Mouse (Mus musculus) kidney, adult 2 months (tissue): ENCODE results near the gene Cdk15. TPM values are rescaled to one million over a fixed set of nuclear protein-coding genes. Genes with fewer than 3 reads are reported as not detected.

Experiments
- DNase-seq: peaks from one replicate; pipeline ENCODE4 v3.0.0; 2021
- H3K27ac ChIP-seq: fragments of 200-500 bp; 2 replicates; pipeline ENCODE4 v1.5.1; 2012; ENCODE audit warnings: low read depth, low read length, control low read depth, inconsistent platforms; ENCODE audit not compliant: insufficient read depth
- H3K27me3 ChIP-seq: fragments of 200-500 bp; replicated peaks from 2 replicates; pipeline ENCODE4 v1.6.1; 2012; ENCODE audit warnings: mild to moderate bottlenecking, moderate library complexity, low read length, inconsistent platforms; ENCODE audit not compliant: control insufficient read depth, insufficient read depth
- H3K36me3 ChIP-seq: fragments of 200-500 bp; 2 replicates; pipeline ENCODE4 v1.6.1; 2012; ENCODE audit warnings: mild to moderate bottlenecking, moderate library complexity, low read length, inconsistent platforms; ENCODE audit not compliant: control insufficient read depth, insufficient read depth
- H3K4me1 ChIP-seq: fragments of 200-500 bp; 2 replicates; pipeline ENCODE4 v1.6.1; 2011; ENCODE audit warnings: low read length; ENCODE audit not compliant: control insufficient read depth, insufficient read depth
- H3K4me3 ChIP-seq: fragments of 200-500 bp; 2 replicates; pipeline ENCODE4 v1.5.1; 2011; ENCODE audit warnings: mild to moderate bottlenecking, low read depth, low read length, control low read depth; ENCODE audit not compliant: insufficient read depth
- CTCF ChIP-seq: fragments of 200-500 bp; conservative IDR thresholded peaks from 2 replicates; pipeline ENCODE4 v1.5.1; 2011; ENCODE audit warnings: low read depth, mild to moderate bottlenecking, control low read depth, low read length, moderate library complexity, mixed read lengths; ENCODE audit not compliant: insufficient read depth, insufficient read length
- POLR2A ChIP-seq: fragments of 200-500 bp; IDR thresholded peaks from one replicate; pipeline ENCODE4 v1.6.1; 2011; ENCODE audit warnings: low read depth, low read length, control low read depth
- WGBS: fragments of 180-500 bp; shearing (Covaris S2); methylation state at CpG from one replicate; pipeline ENCODE4 v1.1.7; 2018; 5-methylcytosine and 5-hydroxymethylcytosine counted together
- polyA plus RNA-seq: library from polyadenylated mRNA; depleted of rRNA; stranded (reverse); fragments of >200 nt; gene quantifications from 2 replicates; pipeline ENCODE4 v1.2.3, GENCODE M21; 2012

The Cdk15 gene
- polyA plus RNA-seq, 1 experiment = 0.13 TPM

- Histone ChIP-seq H3K27me3 (no peaks in the 10 kb centered on the region), H3K4me1 (no peaks in the 10 kb centered on the region), H3K4me3 (no peak overlapping the region), H3K36me3 (no peaks in the 10 kb centered on the region), H3K27ac (no peak overlapping the region)
- TF ChIP-seq CTCF = no peak
- no peak for TF ChIP-seq POLR2A
- WGBS = 76% methylated on average over 4 of the region's 4 CpGs
- no peak for DNase-seq
Observed at GRCm38 (mm10) chr1:59361460-59361859, 104.8 kb downstream of the Cdk15 start.

DNA sequence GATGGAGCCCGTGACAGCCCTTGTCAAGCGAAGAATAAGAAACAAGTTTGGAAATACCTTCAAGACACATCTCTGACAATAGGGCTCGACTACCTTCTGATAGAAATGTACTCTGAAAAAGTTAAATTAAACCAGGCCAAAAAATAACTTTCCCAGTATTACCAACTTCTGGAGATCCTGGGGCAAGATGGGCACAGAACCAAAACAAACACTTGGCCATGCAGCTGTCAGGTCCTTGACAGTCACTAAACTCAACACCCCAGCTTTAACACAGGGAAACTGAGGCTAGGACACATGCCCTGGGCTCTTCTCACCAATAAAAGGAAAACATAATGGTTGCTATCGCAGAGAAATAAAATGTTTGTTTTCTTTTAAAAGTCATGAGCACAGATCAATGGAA, 105.3 kb downstream of the Cdk15 start:
- DNase-seq = no peak
- Histone ChIP-seq H3K4me1 (no peaks in the 10 kb centered on the region), H3K36me3 (no peaks in the 10 kb centered on the region), H3K4me3 (no peak overlapping the region), H3K27me3 (no peaks in the 10 kb centered on the region), H3K27ac (no peak overlapping the region)
- TF ChIP-seq CTCF (no peak), POLR2A (no peak)
- 83% methylated on average over 4 of the region's 4 CpGs for WGBS

DNA sequence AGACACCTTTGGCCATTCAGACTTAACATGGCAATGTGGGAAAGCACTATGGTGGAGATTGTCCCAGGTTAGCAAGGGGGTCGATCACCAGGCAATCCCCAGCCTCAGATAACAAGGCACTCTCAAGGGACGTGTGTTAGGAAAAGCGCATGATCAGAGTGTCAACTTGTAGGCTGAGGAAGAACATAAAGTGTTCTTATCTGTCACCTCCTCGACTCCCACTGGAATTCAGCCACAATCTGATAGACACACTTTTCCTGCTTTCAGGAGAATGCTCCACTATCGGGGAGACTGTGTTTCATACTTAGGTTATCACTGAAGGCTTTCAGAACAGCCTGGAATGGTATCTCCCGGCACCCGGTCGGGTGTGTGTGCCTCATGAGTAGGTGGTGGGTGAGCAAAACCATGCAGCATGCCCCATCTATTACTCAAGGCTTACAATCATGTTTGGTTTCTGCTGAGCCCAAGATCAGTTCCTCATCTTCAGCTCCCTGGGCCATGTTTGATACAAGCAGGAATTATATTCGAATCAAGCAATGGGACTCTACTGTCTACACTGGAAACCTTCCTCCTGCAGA, 107.8 kb downstream of the Cdk15 start:
- Histone ChIP-seq H3K27me3 (no peaks in the 10 kb centered on the region), H3K36me3 (no peaks in the 10 kb centered on the region), H3K4me3 (no peak overlapping the region), H3K27ac (no peak overlapping the region), H3K4me1 (no peaks in the 10 kb centered on the region)
- 76% methylated on average over 9 of the region's 9 CpGs for WGBS
- no peak for DNase-seq
- no peak for TF ChIP-seq POLR2A
- TF ChIP-seq CTCF = no peak

- no peak for TF ChIP-seq CTCF
- no peak for TF ChIP-seq POLR2A
- H3K4me3 ChIP-seq = no peak overlapping the region
- DNase-seq = no peak
- no peaks in the 10 kb centered on the region for H3K27me3 ChIP-seq
- H3K36me3 ChIP-seq = no peaks in the 10 kb centered on the region
- 31% methylated on average over 13 of the region's 13 CpGs for WGBS
- no peak overlapping the region for H3K27ac ChIP-seq
- H3K4me1 ChIP-seq = no peaks in the 10 kb centered on the region
Observed at GRCm38 (mm10) chr1:59367928-59368648, 111.4 kb downstream of the Cdk15 start.

GRCm38 (mm10) chr1:59368649-59369319, 112.1 kb downstream of the Cdk15 start:
- H3K27me3 ChIP-seq = no peaks in the 10 kb centered on the region
- H3K36me3 ChIP-seq = no peaks in the 10 kb centered on the region
- no peak overlapping the region for H3K4me3 ChIP-seq
- WGBS = 51% methylated on average over 10 of the region's 10 CpGs
- no peaks in the 10 kb centered on the region for H3K4me1 ChIP-seq
- no peak for DNase-seq
- TF ChIP-seq POLR2A (no peak), CTCF (no peak)
- H3K27ac ChIP-seq = no peak overlapping the region

DNA sequence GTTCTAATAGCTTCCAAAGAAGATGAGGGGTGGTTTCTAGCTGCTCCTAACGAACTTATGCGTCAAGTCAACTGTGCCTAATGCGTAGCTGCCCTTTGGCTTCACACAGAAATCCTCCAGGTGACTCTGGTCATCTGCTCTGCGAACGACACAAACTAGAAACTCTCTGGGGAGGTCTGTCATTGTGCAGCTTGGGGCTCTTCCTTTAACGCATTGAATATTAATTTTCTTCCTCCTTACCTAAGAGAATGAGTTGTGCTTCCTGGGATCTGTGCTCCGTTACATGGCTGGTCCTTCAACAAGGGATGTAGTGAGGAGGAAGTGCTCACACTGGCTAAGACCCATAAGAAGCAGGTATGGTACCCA, 112.6 kb downstream of the Cdk15 start:
- no peaks in the 10 kb centered on the region for H3K27me3 ChIP-seq
- WGBS = 68% methylated on average over 7 of the region's 7 CpGs
- H3K27ac ChIP-seq = no peak overlapping the region
- no peak overlapping the region for H3K4me3 ChIP-seq
- TF ChIP-seq POLR2A = no peak
- TF ChIP-seq CTCF = no peak
- H3K36me3 ChIP-seq = no peaks in the 10 kb centered on the region
- no peak for DNase-seq
- H3K4me1 ChIP-seq = no peaks in the 10 kb centered on the region

- no peak for DNase-seq
- Histone ChIP-seq H3K4me1 (no peaks in the 10 kb centered on the region), H3K27ac (no peak overlapping the region), H3K4me3 (no peak overlapping the region), H3K36me3 (no peaks in the 10 kb centered on the region), H3K27me3 (no peaks in the 10 kb centered on the region)
- TF ChIP-seq POLR2A (no peak), CTCF (no peak)
Observed at GRCm38 (mm10) chr1:59370355-59370950, 113.7 kb downstream of the Cdk15 start.
